Mouse (Mus musculus): Measurements from ENCODE around the gene Ptpn3.
"Not testable (repeated sequence)": the region's sequence is repeated elsewhere in the genome, so short reads cannot be mapped to it uniquely, and the experiment has no call there.

Ptpn3 gene

DNA sequence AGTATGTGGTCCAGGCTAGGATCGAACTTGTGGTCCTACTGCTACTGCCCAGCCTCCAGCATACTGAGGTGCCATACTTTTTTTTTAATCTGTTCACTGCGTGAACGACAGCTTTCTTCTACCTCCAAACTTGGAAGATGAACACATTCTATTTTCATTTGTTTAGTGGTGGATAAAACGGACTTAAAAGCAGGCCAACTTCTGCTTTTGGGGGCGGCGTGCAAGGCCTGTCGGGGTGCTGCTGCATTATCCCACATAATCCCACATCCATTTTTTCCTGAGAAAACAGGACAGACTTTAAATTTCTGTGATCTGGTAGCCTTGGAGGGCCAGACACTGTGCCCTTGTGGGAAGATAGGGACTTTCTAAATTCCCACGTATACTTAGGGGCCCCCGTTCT is 83.9 kb downstream of the Ptpn3 start:
- no peak for DNase-seq (ENCODE audit: low spot score)

DNA sequence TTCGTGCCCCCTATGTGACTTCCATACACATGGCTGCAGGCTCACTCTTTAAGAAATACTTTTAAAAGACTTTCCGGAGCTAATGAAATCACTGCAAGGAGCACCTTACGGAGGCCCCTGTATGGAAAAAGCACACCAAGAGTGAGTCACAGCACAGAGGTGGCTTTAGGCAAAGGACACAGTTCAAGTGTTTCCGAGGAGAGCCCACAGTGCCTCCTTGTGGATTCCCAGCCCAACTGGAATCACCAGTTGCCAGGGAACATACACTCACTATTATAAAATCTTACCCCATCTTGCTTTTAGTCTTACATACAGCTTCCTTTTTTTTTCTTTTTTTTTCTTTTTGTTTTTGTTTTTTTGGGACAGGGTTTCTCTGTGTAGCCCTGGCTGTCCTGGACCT is 85.1 kb downstream of the Ptpn3 start:
- peak; percentile 30 for DNase-seq (ENCODE audit: low spot score)

DNA sequence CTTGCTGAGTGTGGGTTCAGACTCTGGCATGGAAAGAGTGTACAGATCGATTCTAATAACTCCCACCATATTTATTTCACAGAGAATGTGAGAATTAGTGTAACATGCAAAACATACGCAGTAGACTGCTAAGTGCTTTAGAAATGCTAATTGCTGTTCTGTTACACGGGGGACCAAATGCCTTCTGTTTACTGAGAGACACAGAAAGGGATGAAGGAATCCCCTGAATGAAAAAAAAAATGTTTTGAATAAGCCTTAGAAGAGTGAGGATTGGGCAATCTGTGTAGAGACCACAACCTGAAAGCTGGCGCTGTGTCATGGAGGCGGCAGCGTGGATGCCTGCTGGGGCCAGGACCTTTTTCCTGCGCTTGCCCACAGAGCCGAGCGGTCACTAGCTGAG is 86.8 kb downstream of the Ptpn3 start:
- DNase-seq (ENCODE audit: low spot score): no peak

DNA sequence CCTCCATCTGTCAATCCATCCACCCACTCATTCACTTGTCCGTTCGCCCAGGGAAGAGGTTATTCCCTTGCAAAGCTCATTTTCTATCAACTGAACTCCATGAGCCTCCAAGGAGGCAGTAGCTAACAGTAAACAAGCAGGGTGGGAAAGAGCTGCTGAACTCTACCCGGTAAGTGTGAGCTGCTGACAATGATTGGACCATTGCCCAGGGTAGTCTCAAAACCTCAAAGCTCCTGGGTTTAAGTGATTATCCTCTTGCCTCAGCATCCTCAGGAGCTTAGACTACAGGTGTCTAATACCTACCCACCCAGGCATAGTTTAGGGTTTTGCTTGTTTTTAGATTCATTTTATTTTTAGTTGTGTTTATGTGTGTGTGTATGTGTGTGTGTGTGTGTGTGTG is 87.5 kb downstream of the Ptpn3 start:
- no peak for DNase-seq (ENCODE audit: low spot score)

DNA sequence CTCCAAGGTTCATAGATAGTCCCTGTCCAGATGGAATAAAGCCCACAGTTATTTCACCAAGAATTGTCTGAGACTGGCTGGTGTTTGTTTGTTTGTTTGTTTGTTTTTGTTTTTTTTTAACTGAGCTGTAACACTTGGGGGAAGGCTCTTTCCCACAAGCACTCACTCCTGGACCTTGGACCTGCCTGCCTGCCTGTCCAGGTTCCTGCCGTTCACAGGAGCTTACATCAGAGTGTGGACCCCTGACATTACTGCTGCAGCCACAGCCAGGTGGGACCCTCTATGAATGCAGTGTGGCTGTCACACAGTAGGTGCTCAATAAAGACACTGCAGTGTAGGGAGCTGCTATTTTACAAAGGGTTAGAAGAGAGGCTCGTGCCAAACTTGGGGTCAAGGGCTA is 89.9 kb downstream of the Ptpn3 start:
- DNase-seq (ENCODE audit: low spot score): no peak

DNA sequence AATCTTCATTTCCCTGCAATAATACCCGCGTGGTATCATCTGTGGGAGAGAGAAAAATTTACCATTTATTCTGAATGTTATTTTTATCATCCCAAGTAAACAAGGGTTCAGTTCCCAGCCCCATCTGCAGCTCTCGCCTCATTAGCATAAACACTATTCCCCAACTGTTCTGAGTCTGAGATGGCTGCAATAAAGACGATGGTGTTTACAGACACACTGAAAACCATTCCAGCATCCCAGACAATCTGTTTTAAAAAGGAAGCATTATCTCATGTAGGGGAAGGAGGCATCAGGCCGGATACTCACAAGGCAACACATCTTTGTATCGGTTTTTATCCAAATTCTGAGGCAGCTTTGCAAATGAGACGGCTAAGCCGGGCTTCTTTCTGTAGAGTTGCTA is 95.7 kb downstream of the Ptpn3 start:
- DNase-seq (ENCODE audit: low spot score): no peak

DNA sequence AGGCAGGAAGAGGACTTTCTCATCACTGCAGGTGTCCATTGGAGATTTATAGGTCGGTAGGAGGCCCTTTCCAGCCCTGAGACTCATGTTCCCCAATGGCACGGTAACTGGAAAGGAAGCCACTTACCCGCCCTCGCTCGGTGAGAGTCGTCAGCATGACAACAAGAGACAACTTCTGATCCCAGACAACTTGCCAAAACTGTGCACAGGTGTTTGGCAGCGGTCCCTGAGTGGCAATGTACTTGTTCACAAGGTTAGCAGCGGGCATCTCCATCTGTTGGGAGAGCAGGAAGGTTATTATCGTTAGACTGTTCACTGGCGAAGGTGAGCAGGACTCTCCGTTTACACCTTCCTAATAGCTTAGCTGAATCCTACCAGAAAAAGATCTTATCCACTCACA is 96.9 kb downstream of the Ptpn3 start:
- no peak for DNase-seq (ENCODE audit: low spot score)

DNA sequence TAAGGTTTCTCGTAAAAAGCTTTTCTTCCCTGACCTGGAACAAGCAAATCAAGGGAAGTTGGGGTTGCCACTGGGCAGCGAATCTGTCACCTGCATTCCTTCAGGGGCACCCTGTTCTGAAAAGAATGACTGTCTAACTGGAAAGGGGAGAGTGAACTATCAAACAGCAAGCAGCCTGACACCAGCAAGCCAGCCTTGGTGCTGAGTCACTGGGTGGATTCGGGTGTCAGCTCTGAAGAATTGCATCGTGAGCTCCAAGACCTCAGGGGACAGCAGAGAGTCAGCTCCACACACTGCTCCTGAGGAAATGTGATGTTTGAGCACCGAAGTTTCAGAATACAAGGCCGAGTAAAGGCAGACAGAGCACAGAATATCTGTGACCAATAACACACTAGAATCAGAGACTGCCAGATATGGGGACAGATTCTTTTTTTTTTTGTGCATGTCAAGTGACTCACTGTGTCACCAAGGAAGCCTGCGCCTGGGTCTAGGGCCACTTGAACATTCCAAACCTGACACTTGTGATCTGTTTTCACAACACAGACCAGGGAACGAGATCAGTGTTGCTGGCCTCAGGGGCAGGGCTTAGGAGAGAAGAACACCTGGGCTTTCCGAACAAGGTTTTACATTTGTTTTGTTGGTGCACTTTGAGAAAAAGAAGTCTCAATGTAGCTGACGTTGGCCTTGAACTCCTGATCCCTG is 98.8 kb downstream of the Ptpn3 start:
- DNase-seq (ENCODE audit: low spot score): peak; percentile 51

DNA sequence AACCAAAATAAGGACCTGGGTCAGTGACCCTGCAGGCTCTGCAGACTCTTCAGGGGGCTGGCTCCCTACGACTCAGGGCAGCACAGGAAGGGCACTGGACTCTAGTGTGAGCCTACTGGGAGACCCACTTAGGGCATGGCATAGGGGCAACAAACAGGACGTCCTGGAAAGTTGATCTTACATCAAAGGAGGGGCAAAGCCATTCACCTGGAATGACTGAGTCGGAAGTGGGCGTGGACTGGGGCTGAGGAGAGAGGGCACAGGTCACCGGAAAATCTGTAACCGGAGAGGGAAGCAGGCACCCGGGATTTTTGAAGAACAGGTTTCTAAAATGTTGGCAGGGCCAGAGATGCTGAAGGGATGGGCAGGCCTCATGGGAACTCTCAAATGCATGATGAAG is 99.5 kb downstream of the Ptpn3 start:
- peak; percentile 34 for DNase-seq (ENCODE audit: low spot score)

DNA sequence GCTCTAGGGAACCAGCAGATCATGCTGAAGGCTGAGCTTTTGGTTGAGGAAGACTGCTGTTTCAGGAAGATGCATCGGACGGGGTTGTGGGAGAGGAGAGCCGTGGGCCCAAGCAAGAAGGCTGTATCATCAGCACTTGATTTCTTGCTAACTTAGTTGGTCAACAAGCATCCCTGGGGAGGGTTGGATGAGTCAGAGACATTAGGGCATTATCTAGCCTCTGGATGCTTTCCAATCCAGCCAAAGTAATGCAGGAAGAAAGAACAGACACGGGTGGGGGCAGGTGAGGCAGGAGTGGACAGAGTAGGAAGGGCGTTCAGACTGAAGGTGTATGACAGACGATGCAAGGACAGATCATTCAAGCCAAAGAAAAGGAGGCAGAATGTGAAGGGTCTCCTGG is 101.0 kb downstream of the Ptpn3 start:
- no peak for DNase-seq (ENCODE audit: low spot score)

DNA sequence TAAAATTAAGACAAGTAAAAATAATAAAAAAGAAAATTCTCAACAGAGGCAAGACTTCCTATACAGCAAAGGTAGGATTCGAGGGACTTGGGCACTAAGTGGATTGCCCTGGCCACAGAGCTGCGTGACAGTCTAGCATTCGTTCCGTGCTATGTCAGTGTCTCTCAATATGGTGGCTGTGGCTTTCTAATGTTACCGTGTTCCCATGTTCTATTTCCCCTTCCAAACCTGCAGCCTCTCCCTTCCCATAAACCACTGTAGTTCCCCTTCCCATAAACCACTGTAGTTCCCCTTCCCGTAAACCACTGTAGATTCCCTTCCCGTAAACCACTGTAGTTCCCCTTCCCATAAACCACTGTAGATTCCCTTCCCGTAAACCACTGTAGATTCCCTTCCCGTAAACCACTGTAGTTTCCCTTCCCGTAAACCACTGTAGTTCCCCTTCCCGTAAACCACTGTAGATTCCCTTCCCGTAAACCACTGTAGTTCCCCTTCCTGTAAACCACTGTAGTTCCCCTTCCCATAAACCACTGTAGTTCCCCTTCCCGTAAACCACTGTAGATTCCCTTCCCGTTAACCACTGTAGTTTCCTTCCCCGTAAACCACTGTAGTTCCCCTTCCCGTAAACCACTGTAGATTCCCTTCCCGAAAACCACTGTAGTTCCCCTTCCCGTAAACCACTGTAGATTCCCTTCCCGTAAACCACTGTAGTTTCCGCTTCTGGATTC is 102.8 kb downstream of the Ptpn3 start:
- DNase-seq (ENCODE audit: low spot score): not testable (repeated sequence)

DNA sequence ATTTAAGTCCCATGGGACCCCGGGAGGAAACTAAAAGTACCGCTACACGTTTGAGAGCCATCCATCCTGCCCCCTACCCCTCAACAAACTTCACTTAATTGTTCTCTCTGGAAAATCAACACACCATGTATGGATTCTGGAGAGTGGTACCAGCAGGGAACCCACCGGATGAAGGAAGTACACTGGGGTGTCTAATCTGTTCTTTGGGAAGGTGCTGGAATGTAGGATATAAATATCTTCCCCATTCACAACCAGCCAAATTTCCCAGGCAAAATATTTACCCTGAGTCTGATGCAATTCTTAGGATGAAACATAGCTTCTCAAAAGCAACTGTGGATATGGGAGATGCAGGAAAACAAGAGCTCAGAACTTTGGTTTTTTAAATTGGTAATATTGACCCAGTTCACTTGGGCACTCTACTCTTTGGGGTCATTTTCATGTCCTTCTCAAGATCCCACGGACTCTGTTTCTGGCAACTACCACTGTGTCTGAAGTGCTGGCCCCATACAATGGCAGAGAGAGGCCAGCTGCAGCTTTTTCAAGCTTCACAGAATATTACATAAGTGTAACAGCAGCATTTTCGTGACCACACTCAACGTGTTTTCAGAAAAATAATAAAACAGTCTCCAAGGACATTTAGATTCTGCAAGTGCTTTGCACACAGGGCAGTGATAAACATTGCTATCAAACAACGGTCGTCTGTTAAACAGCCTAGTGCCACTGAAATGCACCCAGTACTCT is 109.9 kb downstream of the Ptpn3 start:
- no peak for DNase-seq (ENCODE audit: low spot score)

DNA sequence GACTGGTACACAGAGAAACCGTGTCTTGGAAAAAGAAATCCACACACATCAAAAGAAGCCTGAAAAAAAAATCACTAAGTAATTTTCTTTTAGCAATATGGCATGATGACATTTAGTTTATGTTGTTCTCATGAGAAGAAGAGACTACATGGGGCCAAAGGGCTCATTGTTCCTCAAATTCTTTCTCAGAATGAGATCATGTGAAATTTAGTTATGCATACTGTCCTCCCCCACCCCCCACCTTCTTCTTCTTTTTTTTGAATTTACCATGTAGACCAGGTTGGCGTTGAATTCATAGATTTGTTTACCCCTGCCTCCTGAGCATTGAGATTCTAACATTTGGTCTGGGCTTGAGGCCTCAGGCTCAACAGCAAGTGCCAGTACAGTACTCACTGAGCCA is 111.8 kb downstream of the Ptpn3 start:
- no peak for DNase-seq (ENCODE audit: low spot score)

DNA sequence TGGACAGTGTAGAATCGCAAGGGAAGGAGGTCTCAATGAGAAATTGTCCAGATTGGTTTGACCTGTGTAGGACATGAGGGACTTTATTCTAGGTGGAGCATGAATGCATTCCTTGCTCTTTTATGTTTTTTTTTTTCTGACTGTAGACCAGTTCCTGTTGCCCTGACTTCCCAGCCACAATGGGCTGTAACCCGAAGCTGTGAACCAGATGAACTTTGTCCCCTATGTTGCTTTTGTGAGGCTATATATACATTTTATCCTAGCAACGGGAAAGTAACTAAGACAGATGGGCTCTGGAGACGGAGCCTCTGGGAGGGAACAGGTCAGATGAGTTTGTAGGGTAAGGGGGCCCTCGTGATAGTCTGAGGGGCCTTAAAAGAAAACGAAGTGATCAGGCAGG is 115.6 kb downstream of the Ptpn3 start:
- DNase-seq (ENCODE audit: low spot score): peak; percentile 80

DNA sequence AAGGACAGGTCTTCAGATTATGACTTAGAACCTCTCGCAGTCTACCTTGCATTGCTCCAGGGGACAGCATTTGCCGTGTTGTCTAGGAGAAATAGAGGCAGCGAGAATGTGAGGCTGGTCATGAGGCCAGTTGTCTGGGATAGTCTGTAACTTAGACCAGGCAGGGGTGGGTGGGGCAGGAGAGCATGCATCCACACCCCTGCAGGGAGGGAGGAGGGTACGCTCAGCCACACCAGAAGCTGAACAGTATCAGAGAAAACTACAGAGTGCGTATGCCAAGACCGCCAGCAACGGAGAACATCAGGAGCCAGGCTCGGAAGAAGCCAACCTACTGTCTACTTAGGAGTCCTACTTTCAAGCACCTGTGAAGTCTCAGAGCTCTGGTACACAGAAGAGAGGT is 116.2 kb downstream of the Ptpn3 start:
- DNase-seq (ENCODE audit: low spot score): no peak

DNA sequence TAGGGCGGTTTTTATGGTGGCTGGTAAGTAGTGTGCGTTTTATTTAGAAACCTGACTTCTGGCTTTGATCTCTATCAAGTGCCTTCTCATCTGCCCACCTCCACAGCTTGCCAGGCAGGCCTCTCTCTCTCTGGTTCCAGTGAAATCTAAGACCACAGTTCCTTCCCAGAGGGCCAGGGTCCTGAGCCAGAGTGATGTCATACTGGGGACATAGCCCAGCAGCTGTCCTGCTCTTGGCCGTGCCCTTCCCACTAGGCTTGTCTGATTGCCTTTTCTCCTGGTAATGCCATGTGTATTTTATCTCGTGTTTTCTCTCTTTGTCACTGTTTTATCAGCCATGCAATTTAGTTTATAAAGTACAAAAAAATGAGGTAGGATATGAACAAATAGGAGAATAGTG is 118.1 kb downstream of the Ptpn3 start:
- DNase-seq (ENCODE audit: low spot score): no peak

DNA sequence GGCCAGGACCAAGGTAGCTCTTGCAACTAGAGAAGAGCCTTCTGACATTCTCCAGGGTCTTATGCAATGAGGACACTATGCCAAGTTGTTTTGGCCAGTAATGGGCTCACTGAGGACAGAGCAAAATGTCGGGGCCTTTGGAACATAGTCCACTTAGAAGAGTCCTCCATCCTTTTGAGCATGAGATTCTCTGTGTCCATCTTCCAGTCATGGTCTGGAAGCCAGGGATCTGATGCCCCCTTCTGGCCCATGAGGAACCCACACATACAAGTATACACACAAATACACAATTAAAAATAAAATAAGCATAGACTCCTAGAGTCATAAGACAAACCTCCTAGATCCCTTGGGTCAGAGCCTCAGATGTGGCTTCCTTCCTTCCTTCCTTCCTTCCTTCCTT is 120.1 kb downstream of the Ptpn3 start:
- DNase-seq (ENCODE audit: low spot score): no peak

DNA sequence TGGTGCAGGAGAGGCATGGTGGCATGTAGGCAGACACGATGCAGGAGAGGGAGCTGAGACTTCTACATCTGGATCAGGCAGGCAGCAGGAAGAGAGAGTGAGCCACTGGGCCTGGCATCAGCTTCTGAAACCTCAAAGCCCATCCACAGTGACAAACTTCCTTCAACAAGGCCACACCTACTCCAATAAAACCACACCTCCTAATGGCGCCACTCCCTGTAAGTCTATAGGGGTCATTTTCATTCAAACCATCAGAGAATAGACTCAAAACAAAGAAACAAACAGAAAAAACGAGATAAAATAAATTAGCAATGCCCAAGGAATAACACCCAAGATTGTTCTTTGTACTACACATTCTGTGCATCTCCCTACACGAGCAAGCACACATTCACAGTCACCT is 122.8 kb downstream of the Ptpn3 start:
- no peak for DNase-seq (ENCODE audit: low spot score)

DNA sequence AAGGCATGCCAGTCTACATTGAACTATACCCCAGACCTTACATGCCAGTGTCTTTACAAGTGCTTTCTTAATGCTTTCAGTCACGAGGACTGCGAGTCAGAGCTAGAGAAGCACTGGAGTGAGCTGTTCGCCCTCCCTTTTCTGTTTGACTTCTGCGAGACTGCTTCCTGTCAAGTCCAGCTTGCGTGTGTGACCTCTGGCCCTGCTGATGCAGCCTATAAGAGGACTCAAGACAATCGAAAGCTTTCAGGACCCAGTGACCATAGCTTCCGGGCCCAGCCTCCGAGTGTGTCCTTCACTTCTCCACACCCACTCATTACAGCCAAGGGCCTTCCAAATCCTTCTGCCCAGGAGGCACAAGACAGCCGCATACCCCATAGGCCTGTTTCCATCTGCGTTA is 126.3 kb downstream of the Ptpn3 start:
- DNase-seq (ENCODE audit: low spot score): peak; percentile 54

DNA sequence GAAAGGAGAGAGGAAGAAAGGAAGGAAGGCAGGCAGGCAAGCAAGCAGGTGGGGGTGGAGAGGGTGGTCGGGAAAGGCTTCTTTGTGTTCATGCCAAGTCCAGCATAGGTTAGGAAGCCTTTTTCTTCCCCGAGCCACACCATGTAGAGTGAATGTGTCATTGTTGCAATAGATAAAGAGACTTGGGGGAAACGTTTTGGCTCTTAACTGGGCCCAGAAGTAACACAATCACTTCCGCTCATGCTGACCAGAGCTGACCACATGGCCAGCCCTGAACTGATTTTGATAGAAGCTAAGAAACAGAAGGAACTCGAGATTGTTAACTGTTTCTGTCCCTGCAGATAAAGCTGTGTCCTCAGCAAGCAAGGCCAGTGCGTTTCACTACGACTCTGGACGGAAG is 128.8 kb downstream of the Ptpn3 start:
- no peak for DNase-seq (ENCODE audit: low spot score)

DNA sequence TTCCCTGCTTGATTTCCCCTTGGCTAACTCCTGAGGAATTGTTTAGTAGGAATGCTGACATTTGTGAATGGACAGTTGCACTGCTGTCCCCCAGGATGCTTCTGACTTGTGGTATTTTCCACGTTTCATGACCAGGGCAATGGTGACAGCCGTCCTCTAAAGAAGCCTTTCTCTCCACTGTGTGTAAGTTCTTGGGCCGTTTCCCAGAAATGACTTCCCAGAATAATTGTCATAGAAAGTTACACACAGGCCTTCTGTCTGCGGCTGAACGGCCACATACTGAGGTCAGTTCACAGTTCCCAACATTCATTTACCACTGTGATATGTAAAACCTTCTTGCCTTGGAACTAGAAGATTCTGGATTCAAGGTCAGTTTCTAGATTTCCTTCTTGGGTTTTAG is 129.8 kb downstream of the Ptpn3 start:
- DNase-seq (ENCODE audit: low spot score): no peak

DNA sequence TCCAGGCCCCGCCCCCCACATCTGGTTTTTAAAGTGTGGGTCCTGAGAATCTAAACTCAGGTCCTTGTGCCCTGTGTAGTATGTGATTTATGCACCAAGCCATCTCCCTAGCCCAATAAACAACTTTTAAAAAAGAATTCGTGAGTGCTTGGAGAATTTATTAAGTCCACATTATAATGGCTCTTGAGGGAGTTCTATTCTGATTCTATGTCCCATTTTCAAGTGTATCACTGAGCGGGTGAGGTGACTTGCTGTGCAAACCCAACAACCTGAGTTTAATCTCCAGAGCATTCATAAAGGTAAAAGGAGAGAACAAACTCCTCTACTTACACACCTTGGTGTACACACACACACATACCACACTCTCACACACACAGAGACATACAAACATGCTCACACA is 133.0 kb downstream of the Ptpn3 start:
- no peak for DNase-seq (ENCODE audit: low spot score)

DNA sequence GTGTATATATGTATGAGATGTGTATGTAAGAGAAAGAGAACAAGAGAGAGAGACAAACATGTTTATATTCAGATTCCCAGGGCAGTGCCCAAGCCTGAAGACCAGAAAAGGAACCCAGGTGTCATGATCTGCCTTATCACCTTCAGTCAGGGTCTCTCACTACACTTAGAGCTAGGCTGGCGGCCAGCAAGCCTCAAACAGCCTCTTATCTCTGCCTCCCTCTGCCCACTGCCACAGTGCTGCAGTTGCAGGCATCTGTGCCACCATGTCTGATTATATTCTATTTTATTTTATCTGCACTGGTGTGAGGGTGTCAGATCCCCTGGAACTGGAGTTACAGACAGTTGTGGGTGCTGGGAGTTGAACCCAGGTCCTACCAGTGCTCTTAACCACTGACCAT is 133.4 kb downstream of the Ptpn3 start:
- no peak for DNase-seq (ENCODE audit: low spot score)
